Mouse (Mus musculus) heart, adult 2 months (tissue): ENCODE measurements around the gene Ppl.

Experiments used
- CTCF ChIP-seq: fragments of 200-600 bp; IDR thresholded peaks from 2 replicates; pipeline ENCODE4 v1.8.1; 2022; ENCODE audit warnings: antibody characterized with exemption, mild to moderate bottlenecking, moderate library complexity
- EP300 ChIP-seq: fragments of 200-500 bp; IDR thresholded peaks from 2 replicates; pipeline ENCODE4 v1.6.1; 2011; ENCODE audit warnings: low read depth, low read length, control low read depth; ENCODE audit not compliant: insufficient read depth
- POLR2A ChIP-seq: fragments of 200-500 bp; IDR thresholded peaks from 2 replicates; pipeline ENCODE4 v1.6.1; 2011; ENCODE audit warnings: mild to moderate bottlenecking, low read depth, low read length, control low read depth; ENCODE audit not compliant: insufficient read depth

- no peak for TF ChIP-seq EP300
- no peak for TF ChIP-seq CTCF
- TF ChIP-seq POLR2A, result no peak
Observed at GRCm38 (mm10) chr16:5070321-5070720, 61.9 kb downstream of the Ppl start.
